Mouse (Mus musculus) retina, postnatal 1 day (tissue): Measurements from ENCODE around the gene Gpr68.
A peak's percentile ranks its signal among the peaks of the same experiment; 100 is the strongest.

Experiments
- DNase-seq: peaks from one replicate; pipeline ENCODE4 v3.0.0-alpha.2; 2012

Gene Gpr68

GRCm38 (mm10) chr12:100909765-100910164 lies 1.8 kb upstream of the Gpr68 start:
- no peak for DNase-seq

- DNase-seq = peak; percentile 32
Observed at GRCm38 (mm10) chr12:100908298-100909034, 468 bp upstream of the Gpr68 start.

- DNase-seq = no peak
Observed at GRCm38 (mm10) chr12:100906861-100907260, 1.1 kb downstream of the Gpr68 start.

- no peak for DNase-seq
Observed at GRCm38 (mm10) chr12:100903761-100904160, 4.2 kb downstream of the Gpr68 start.

- no peak for DNase-seq
Observed at GRCm38 (mm10) chr12:100901386-100901785, 6.6 kb downstream of the Gpr68 start.

GRCm38 (mm10) chr12:100900901-100901300 lies 7.1 kb downstream of the Gpr68 start:
- no peak for DNase-seq

- peak; percentile 47 for DNase-seq
Observed at GRCm38 (mm10) chr12:100899111-100899640, 8.8 kb downstream of the Gpr68 start.

- DNase-seq = peak; percentile 44
Observed at GRCm38 (mm10) chr12:100897736-100898650, 10.0 kb downstream of the Gpr68 start.

GRCm38 (mm10) chr12:100896661-100897060 lies 11.3 kb downstream of the Gpr68 start:
- DNase-seq = peak; percentile 24

GRCm38 (mm10) chr12:100895504-100895903 lies 12.5 kb downstream of the Gpr68 start:
- peak; percentile 61 for DNase-seq

GRCm38 (mm10) chr12:100890548-100890947 lies 17.4 kb downstream of the Gpr68 start:
- no peak for DNase-seq

- DNase-seq = peak; percentile 64
Observed at GRCm38 (mm10) chr12:100887801-100888258, 20.2 kb downstream of the Gpr68 start.

- no peak for DNase-seq
Observed at GRCm38 (mm10) chr12:100886877-100887276, 21.1 kb downstream of the Gpr68 start.

GRCm38 (mm10) chr12:100885585-100885984 lies 22.4 kb downstream of the Gpr68 start:
- no peak for DNase-seq

- DNase-seq = no peak
Observed at GRCm38 (mm10) chr12:100883168-100883567, 24.8 kb downstream of the Gpr68 start.

GRCm38 (mm10) chr12:100878556-100878955 lies 29.4 kb downstream of the Gpr68 start:
- DNase-seq = no peak

GRCm38 (mm10) chr12:100877936-100878335 lies 30.1 kb downstream of the Gpr68 start:
- DNase-seq = no peak

- no peak for DNase-seq
Observed at GRCm38 (mm10) chr12:100875960-100876359, 32.0 kb downstream of the Gpr68 start.

GRCm38 (mm10) chr12:100875553-100875952 lies 32.4 kb downstream of the Gpr68 start:
- DNase-seq = no peak

GRCm38 (mm10) chr12:100873612-100874011 lies 34.4 kb downstream of the Gpr68 start:
- DNase-seq = peak; percentile 26

- no peak for DNase-seq
Observed at GRCm38 (mm10) chr12:100871841-100872240, 36.2 kb downstream of the Gpr68 start.

GRCm38 (mm10) chr12:100871234-100871633 lies 36.8 kb downstream of the Gpr68 start:
- DNase-seq = no peak

- DNase-seq = no peak
Observed at GRCm38 (mm10) chr12:100868049-100868622, 39.9 kb downstream of the Gpr68 start.
